Mouse (Mus musculus): ENCODE results near the gene Gm13276.
"Not testable (repeated sequence)": the region's sequence is repeated elsewhere in the genome, so short reads cannot be mapped to it uniquely, and the experiment has no call there.

The Gm13276 gene

GRCm38 (mm10) chr4:88782335-88782734, 3.2 kb upstream of the Gm13276 start:
- DNase-seq (ENCODE audit: low read depth), result not testable (repeated sequence)

- DNase-seq (ENCODE audit: low read depth), result not testable (repeated sequence)
These were observed 2.9 kb downstream of the Gm13276 start, which contains the start of gene Gm13277 for GRCm38 (mm10) chr4:88788402-88788801. Gm13277 (plus strand) TSS chr4:88788632.

- not testable (repeated sequence) for DNase-seq (ENCODE audit: low read depth)
These were observed 5.7 kb downstream of the Gm13276 start, which contains the start of gene Gm13278 for GRCm38 (mm10) chr4:88791250-88791649. Gm13278 (plus strand) TSS chr4:88791550.

- DNase-seq (ENCODE audit: low read depth), result not testable (repeated sequence)
These were observed 8.6 kb downstream of the Gm13276 start, which contains the start of gene Gm13275 for GRCm38 (mm10) chr4:88793936-88794675. Gm13275 (plus strand) TSS chr4:88794487.

- not testable (repeated sequence) for DNase-seq (ENCODE audit: low read depth)
These were observed 11.6 kb downstream of the Gm13276 start, which contains the start of gene Gm13279 for GRCm38 (mm10) chr4:88797097-88797496. Gm13279 (plus strand) TSS chr4:88797397.

- DNase-seq (ENCODE audit: low read depth), result not testable (repeated sequence)
These were observed 13.9 kb downstream of the Gm13276 start, which contains the start of gene Gm13285 for GRCm38 (mm10) chr4:88799365-88799764. Gm13285 (plus strand) TSS chr4:88799665.

- DNase-seq (ENCODE audit: low read depth), result not testable (repeated sequence)
These were observed 17.4 kb downstream of the Gm13276 start, which contains the start of gene Gm13287 for GRCm38 (mm10) chr4:88802954-88803353. Gm13287 (plus strand) TSS chr4:88803254.

- not testable (repeated sequence) for DNase-seq (ENCODE audit: low read depth)
These were observed 19.7 kb downstream of the Gm13276 start, which contains the start of gene Gm13288 for GRCm38 (mm10) chr4:88805231-88805630. Gm13288 (plus strand) TSS chr4:88805531.

GRCm38 (mm10) chr4:88805761-88806160, 20.3 kb downstream of the Gm13276 start:
- DNase-seq (ENCODE audit: low read depth), result not testable (repeated sequence)

- no peak for DNase-seq (ENCODE audit: low read depth)
These were observed 30.4 kb downstream of the Gm13276 start, which contains the start of gene Ifna7 for GRCm38 (mm10) chr4:88815928-88816327. Ifna7 (plus strand) TSS chr4:88816228.

- no peak for DNase-seq (ENCODE audit: low read depth)
These were observed 34.1 kb downstream of the Gm13276 start, which contains the start of gene Ifna11 for GRCm38 (mm10) chr4:88819659-88820058. Ifna11 (plus strand) TSS chr4:88819959.

GRCm38 (mm10) chr4:88822995-88823394, 37.5 kb downstream of the Gm13276 start:
- DNase-seq (ENCODE audit: low read depth), result peak; percentile 5

- not testable (repeated sequence) for DNase-seq (ENCODE audit: low read depth)
These were observed 41.6 kb downstream of the Gm13276 start, which contains the start of gene Ifna6 for GRCm38 (mm10) chr4:88827116-88827515. Ifna6 (plus strand) TSS chr4:88827416.

GRCm38 (mm10) chr4:88830523-88830922, 45.0 kb downstream of the Gm13276 start:
- peak; percentile 16 for DNase-seq (ENCODE audit: low read depth)

GRCm38 (mm10) chr4:88835225-88835624, 49.7 kb downstream of the Gm13276 start, which contains the start of gene Ifna5:
Ifna5 (plus strand) TSS chr4:88835525.
- DNase-seq (ENCODE audit: low read depth), result not testable (repeated sequence)
